Mouse (Mus musculus) cerebellum, postnatal 4 days (tissue): ENCODE measurements around the gene Naa16.

Source experiments
- DNase-seq, 2 experiments: peaks; one replicate each; pipeline ENCODE4 v3.0.0; 2022; ENCODE audit warnings: low spot score in 2 of 2, mixed read lengths in 1 of 2

The Naa16 gene

DNA sequence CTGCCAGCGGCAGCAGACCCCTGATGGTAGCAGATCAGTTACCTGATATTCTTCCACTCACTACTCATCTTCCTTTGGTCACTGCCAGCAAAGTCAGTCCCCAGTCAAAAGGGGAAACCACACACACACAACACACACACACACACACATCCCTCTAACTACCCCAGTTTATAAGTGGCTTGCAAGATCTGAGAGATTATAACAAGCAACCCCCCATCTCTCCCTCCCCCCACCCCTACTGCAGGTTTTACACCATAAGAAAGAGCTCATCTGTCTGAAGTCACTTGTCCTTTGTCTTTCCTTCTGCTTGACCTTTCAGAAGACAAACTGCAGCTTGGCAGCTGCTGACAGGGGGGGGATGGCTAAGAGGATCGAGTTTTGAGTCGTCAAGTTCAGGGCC lies 115.1 kb downstream of the Naa16 start:
- DNase-seq: no peak
